Mouse (Mus musculus): ENCODE data around the gene Gm6169. TPM values are rescaled to one million over a fixed set of nuclear protein-coding genes. Genes with fewer than 3 reads are reported as not detected.

Gm6169 gene
- total and polyA plus RNA-seq, 2 experiments from 2014 or later = 0.65 to 2.1 TPM

GRCm38 (mm10) chr13:97087421-97087820, 11.6 kb downstream of the Gm6169 start:
- 90% methylated on average over 6 of the region's 6 CpGs for WGBS
- no peaks in the 10 kb centered on the region for H3K9me3 ChIP-seq (replicated peaks; ENCODE audit: control insufficient read depth, low read length)
- DNase-seq (ENCODE audit: low spot score) = no peak
- no peak overlapping the region for H3K4me3 ChIP-seq (ENCODE audit: low read depth, low read length)
- no peaks in the 10 kb centered on the region for H3K36me3 ChIP-seq (replicated peaks; ENCODE audit: control insufficient read depth, insufficient read depth, low read length)
- ATAC-seq (ENCODE audit: insufficient read depth, low read depth) = no peak
- H3K4me2 ChIP-seq (ENCODE audit: low read depth, low read length) = no peak overlapping the region
- no peak overlapping the region for H3K27ac ChIP-seq (ENCODE audit: low read depth)
- H3K9ac ChIP-seq (replicated peaks; ENCODE audit: low read depth, low read length) = no peak overlapping the region
- no peaks in the 10 kb centered on the region for H3K4me1 ChIP-seq (ENCODE audit: control insufficient read depth, insufficient read depth)
- no peak for TF ChIP-seq CTCF (IDR thresholded peaks at IDR 0.05; ENCODE audit: low read depth)
- no peak for TF ChIP-seq EP300 (IDR thresholded peaks at IDR 0.05; ENCODE audit: low read depth)
- no peaks in the 10 kb centered on the region for H3K27me3 ChIP-seq (ENCODE audit: control insufficient read depth, insufficient read depth, low read length)

GRCm38 (mm10) chr13:97086316-97086715, 12.7 kb downstream of the Gm6169 start:
- ATAC-seq (ENCODE audit: insufficient read depth, low read depth) = no peak
- 54% methylated on average over 8 of the region's 9 CpGs for WGBS

GRCm38 (mm10) chr13:97082432-97082831, 16.6 kb downstream of the Gm6169 start:
- Histone ChIP-seq H3K36me3 (replicated peaks; ENCODE audit: control insufficient read depth, insufficient read depth, low read length) (no peaks in the 10 kb centered on the region), H3K9me3 (replicated peaks; ENCODE audit: control insufficient read depth, low read length) (no peaks in the 10 kb centered on the region), H3K27ac (ENCODE audit: low read depth) (no peak overlapping the region), H3K9ac (replicated peaks; ENCODE audit: low read depth, low read length) (no peak overlapping the region), H3K4me3 (ENCODE audit: low read depth, low read length) (no peak overlapping the region), H3K4me1 (ENCODE audit: control insufficient read depth, insufficient read depth) (no peaks in the 10 kb centered on the region), H3K4me2 (ENCODE audit: low read depth, low read length) (no peak overlapping the region), H3K27me3 (ENCODE audit: control insufficient read depth, insufficient read depth, low read length) (no peaks in the 10 kb centered on the region)
- TF ChIP-seq CTCF (IDR thresholded peaks at IDR 0.05; ENCODE audit: low read depth) = no peak
- no peak for TF ChIP-seq EP300 (IDR thresholded peaks at IDR 0.05; ENCODE audit: low read depth)
- DNase-seq (ENCODE audit: low spot score) (no peak), ATAC-seq (ENCODE audit: insufficient read depth, low read depth) (no peak)
- 83% methylated on average over 7 of the region's 7 CpGs for WGBS

More at GRCm38 (mm10) chr13:97086316-97086715, 12.7 kb downstream of the Gm6169 start:
- TF ChIP-seq EP300 (IDR thresholded peaks at IDR 0.05; ENCODE audit: low read depth) (no peak), CTCF (IDR thresholded peaks at IDR 0.05; ENCODE audit: low read depth) (no peak)
- DNase-seq (ENCODE audit: low spot score) = no peak
- Histone ChIP-seq H3K27me3 (ENCODE audit: control insufficient read depth, insufficient read depth, low read length) (no peaks in the 10 kb centered on the region), H3K9ac (replicated peaks; ENCODE audit: low read depth, low read length) (no peak overlapping the region), H3K4me2 (ENCODE audit: low read depth, low read length) (no peak overlapping the region), H3K36me3 (replicated peaks; ENCODE audit: control insufficient read depth, insufficient read depth, low read length) (no peaks in the 10 kb centered on the region), H3K9me3 (replicated peaks; ENCODE audit: control insufficient read depth, low read length) (no peaks in the 10 kb centered on the region), H3K27ac (ENCODE audit: low read depth) (no peak overlapping the region), H3K4me1 (ENCODE audit: control insufficient read depth, insufficient read depth) (no peaks in the 10 kb centered on the region), H3K4me3 (ENCODE audit: low read depth, low read length) (no peak overlapping the region)

GRCm38 (mm10) chr13:97080615-97081014, 18.4 kb downstream of the Gm6169 start:
- H3K36me3 ChIP-seq (replicated peaks; ENCODE audit: control insufficient read depth, insufficient read depth, low read length) = no peaks in the 10 kb centered on the region
- H3K9me3 ChIP-seq (replicated peaks; ENCODE audit: control insufficient read depth, low read length) = no peaks in the 10 kb centered on the region
- H3K4me2 ChIP-seq (ENCODE audit: low read depth, low read length) = no peak overlapping the region
- DNase-seq (ENCODE audit: low spot score) = no peak
- ATAC-seq (ENCODE audit: insufficient read depth, low read depth) = no peak
- H3K27me3 ChIP-seq (ENCODE audit: control insufficient read depth, insufficient read depth, low read length) = no peaks in the 10 kb centered on the region
- H3K4me3 ChIP-seq (ENCODE audit: low read depth, low read length) = no peak overlapping the region
- H3K27ac ChIP-seq (ENCODE audit: low read depth) = no peak overlapping the region
- H3K9ac ChIP-seq (replicated peaks; ENCODE audit: low read depth, low read length) = no peak overlapping the region
- 60% methylated on average over 3 of the region's 3 CpGs for WGBS
- H3K4me1 ChIP-seq (ENCODE audit: control insufficient read depth, insufficient read depth) = no peaks in the 10 kb centered on the region
- no peak for TF ChIP-seq CTCF (IDR thresholded peaks at IDR 0.05; ENCODE audit: low read depth)
- TF ChIP-seq EP300 (IDR thresholded peaks at IDR 0.05; ENCODE audit: low read depth) = no peak

GRCm38 (mm10) chr13:97080201-97080600, 18.8 kb downstream of the Gm6169 start:
- TF ChIP-seq CTCF (IDR thresholded peaks at IDR 0.05; ENCODE audit: low read depth) (no peak), EP300 (IDR thresholded peaks at IDR 0.05; ENCODE audit: low read depth) (no peak)
- no peaks in the 10 kb centered on the region for H3K9me3 ChIP-seq (replicated peaks; ENCODE audit: control insufficient read depth, low read length)
- no peak overlapping the region for H3K4me2 ChIP-seq (ENCODE audit: low read depth, low read length)
- 68% methylated on average over 2 of the region's 2 CpGs for WGBS
- H3K36me3 ChIP-seq (replicated peaks; ENCODE audit: control insufficient read depth, insufficient read depth, low read length) = no peaks in the 10 kb centered on the region
- H3K27ac ChIP-seq (ENCODE audit: low read depth) = no peak overlapping the region
- H3K27me3 ChIP-seq (ENCODE audit: control insufficient read depth, insufficient read depth, low read length) = no peaks in the 10 kb centered on the region
- DNase-seq (ENCODE audit: low spot score) (no peak), ATAC-seq (ENCODE audit: insufficient read depth, low read depth) (no peak)
- H3K4me3 ChIP-seq (ENCODE audit: low read depth, low read length) = no peak overlapping the region
- H3K4me1 ChIP-seq (ENCODE audit: control insufficient read depth, insufficient read depth) = no peaks in the 10 kb centered on the region
- no peak overlapping the region for H3K9ac ChIP-seq (replicated peaks; ENCODE audit: low read depth, low read length)

GRCm38 (mm10) chr13:97077556-97077955, 21.5 kb downstream of the Gm6169 start:
- no peak overlapping the region for H3K4me2 ChIP-seq (ENCODE audit: low read depth, low read length)
- H3K27me3 ChIP-seq (ENCODE audit: control insufficient read depth, insufficient read depth, low read length) = 0 out of 2 replicates have a peak, but pooled peaks cover 7% of the 10 kb centered on the region
- DNase-seq (ENCODE audit: low spot score) (no peak), ATAC-seq (ENCODE audit: insufficient read depth, low read depth) (no peak)
- no peaks in the 10 kb centered on the region for H3K4me1 ChIP-seq (ENCODE audit: control insufficient read depth, insufficient read depth)
- WGBS = 96% methylated on average over 2 of the region's 2 CpGs
- H3K9ac ChIP-seq (replicated peaks; ENCODE audit: low read depth, low read length) = no peak overlapping the region
- no peaks in the 10 kb centered on the region for H3K36me3 ChIP-seq (replicated peaks; ENCODE audit: control insufficient read depth, insufficient read depth, low read length)
- TF ChIP-seq EP300 (IDR thresholded peaks at IDR 0.05; ENCODE audit: low read depth) = no peak
- no peak for TF ChIP-seq CTCF (IDR thresholded peaks at IDR 0.05; ENCODE audit: low read depth)
- no peaks in the 10 kb centered on the region for H3K9me3 ChIP-seq (replicated peaks; ENCODE audit: control insufficient read depth, low read length)
- H3K27ac ChIP-seq (ENCODE audit: low read depth) = no peak overlapping the region
- no peak overlapping the region for H3K4me3 ChIP-seq (ENCODE audit: low read depth, low read length)

Measured in heart, postnatal 0 days (tissue).